Mouse (Mus musculus): ENCODE measurements around the gene Tenm2.

Tenm2 gene

GRCm38 (mm10) chr11:37235914-37236600, at the start of gene Tenm2:
Gene Tenm2, minus strand, starts transcription at chr11:37235964.
- H3K27me3 ChIP-seq (ENCODE audit: control insufficient read depth, insufficient read depth, low read length, poor library complexity, severe bottlenecking): no peaks in the 10 kb centered on the region; the same call in 1 of the 2 replicates
- no peak for DNase-seq (ENCODE audit: low read depth, low spot score)
- H3K36me3 ChIP-seq (ENCODE audit: control insufficient read depth, insufficient read depth, low read length, poor library complexity, severe bottlenecking): no peaks in the 10 kb centered on the region

- H3K36me3 ChIP-seq (ENCODE audit: control insufficient read depth, insufficient read depth, low read length, poor library complexity, severe bottlenecking): no peaks in the 10 kb centered on the region
- H3K27me3 ChIP-seq (ENCODE audit: control insufficient read depth, insufficient read depth, low read length, poor library complexity, severe bottlenecking): no peaks in the 10 kb centered on the region
- DNase-seq (ENCODE audit: low read depth, low spot score): no peak
These were observed 49.4 kb upstream of the Tenm2 start for GRCm38 (mm10) chr11:37285186-37285585.

- DNase-seq (ENCODE audit: low read depth, low spot score): no peak
- H3K36me3 ChIP-seq (ENCODE audit: control insufficient read depth, insufficient read depth, low read length, poor library complexity, severe bottlenecking): no peaks in the 10 kb centered on the region
- H3K27me3 ChIP-seq (ENCODE audit: control insufficient read depth, insufficient read depth, low read length, poor library complexity, severe bottlenecking): no peaks in the 10 kb centered on the region
These were observed 13.0 kb upstream of the Tenm2 start for GRCm38 (mm10) chr11:37248796-37249195.

GRCm38 (mm10) chr11:37237096-37237725, 1.4 kb upstream of the Tenm2 start:
- DNase-seq (ENCODE audit: low read depth, low spot score): no peak
- Histone ChIP-seq H3K36me3 (ENCODE audit: control insufficient read depth, insufficient read depth, low read length, poor library complexity, severe bottlenecking) (no peaks in the 10 kb centered on the region), H3K27me3 (ENCODE audit: control insufficient read depth, insufficient read depth, low read length, poor library complexity, severe bottlenecking) (no peaks in the 10 kb centered on the region; the same call in 1 of the 2 replicates)

- Histone ChIP-seq H3K27me3 (ENCODE audit: control insufficient read depth, insufficient read depth, low read length, poor library complexity, severe bottlenecking) (no peaks in the 10 kb centered on the region; the same call in 1 of the 2 replicates), H3K36me3 (ENCODE audit: control insufficient read depth, insufficient read depth, low read length, poor library complexity, severe bottlenecking) (no peaks in the 10 kb centered on the region)
- DNase-seq (ENCODE audit: low read depth, low spot score): no peak
These were observed 878 bp upstream of the Tenm2 start for GRCm38 (mm10) chr11:37236601-37237083.

GRCm38 (mm10) chr11:37235021-37235795, 556 bp downstream of the Tenm2 start:
- no peak for DNase-seq (ENCODE audit: low read depth, low spot score)
- Histone ChIP-seq H3K36me3 (ENCODE audit: control insufficient read depth, insufficient read depth, low read length, poor library complexity, severe bottlenecking) (no peaks in the 10 kb centered on the region), H3K27me3 (ENCODE audit: control insufficient read depth, insufficient read depth, low read length, poor library complexity, severe bottlenecking) (no peaks in the 10 kb centered on the region; the same call in 1 of the 2 replicates)

- no peak for DNase-seq (ENCODE audit: low read depth, low spot score)
- Histone ChIP-seq H3K36me3 (ENCODE audit: control insufficient read depth, insufficient read depth, low read length, poor library complexity, severe bottlenecking) (no peaks in the 10 kb centered on the region), H3K27me3 (ENCODE audit: control insufficient read depth, insufficient read depth, low read length, poor library complexity, severe bottlenecking) (no peaks in the 10 kb centered on the region)
These were observed 8.4 kb downstream of the Tenm2 start for GRCm38 (mm10) chr11:37227404-37227803.

GRCm38 (mm10) chr11:37226943-37227342, 8.8 kb downstream of the Tenm2 start:
- DNase-seq (ENCODE audit: low read depth, low spot score): no peak
- Histone ChIP-seq H3K27me3 (ENCODE audit: control insufficient read depth, insufficient read depth, low read length, poor library complexity, severe bottlenecking) (no peaks in the 10 kb centered on the region), H3K36me3 (ENCODE audit: control insufficient read depth, insufficient read depth, low read length, poor library complexity, severe bottlenecking) (no peaks in the 10 kb centered on the region)

- no peak for DNase-seq (ENCODE audit: low read depth, low spot score)
- H3K27me3 ChIP-seq (ENCODE audit: control insufficient read depth, insufficient read depth, low read length, poor library complexity, severe bottlenecking): no peaks in the 10 kb centered on the region
- no peaks in the 10 kb centered on the region for H3K36me3 ChIP-seq (ENCODE audit: control insufficient read depth, insufficient read depth, low read length, poor library complexity, severe bottlenecking)
These were observed 13.0 kb downstream of the Tenm2 start for GRCm38 (mm10) chr11:37222737-37223136.

- no peaks in the 10 kb centered on the region for H3K36me3 ChIP-seq (ENCODE audit: control insufficient read depth, insufficient read depth, low read length, poor library complexity, severe bottlenecking)
- no peak for DNase-seq (ENCODE audit: low read depth, low spot score)
- H3K27me3 ChIP-seq (ENCODE audit: control insufficient read depth, insufficient read depth, low read length, poor library complexity, severe bottlenecking): no peaks in the 10 kb centered on the region
These were observed 13.7 kb downstream of the Tenm2 start for GRCm38 (mm10) chr11:37222056-37222455.

GRCm38 (mm10) chr11:37220921-37221320, 14.8 kb downstream of the Tenm2 start:
- Histone ChIP-seq H3K27me3 (ENCODE audit: control insufficient read depth, insufficient read depth, low read length, poor library complexity, severe bottlenecking) (no peaks in the 10 kb centered on the region), H3K36me3 (ENCODE audit: control insufficient read depth, insufficient read depth, low read length, poor library complexity, severe bottlenecking) (no peaks in the 10 kb centered on the region)
- DNase-seq (ENCODE audit: low read depth, low spot score): no peak

- Histone ChIP-seq H3K27me3 (ENCODE audit: control insufficient read depth, insufficient read depth, low read length, poor library complexity, severe bottlenecking) (no peaks in the 10 kb centered on the region), H3K36me3 (ENCODE audit: control insufficient read depth, insufficient read depth, low read length, poor library complexity, severe bottlenecking) (no peaks in the 10 kb centered on the region)
- no peak for DNase-seq (ENCODE audit: low read depth, low spot score)
These were observed 49.6 kb downstream of the Tenm2 start for GRCm38 (mm10) chr11:37186132-37186531.

- H3K36me3 ChIP-seq (ENCODE audit: control insufficient read depth, insufficient read depth, low read length, poor library complexity, severe bottlenecking): no peaks in the 10 kb centered on the region
- DNase-seq (ENCODE audit: low read depth, low spot score): no peak
- H3K27me3 ChIP-seq (ENCODE audit: control insufficient read depth, insufficient read depth, low read length, poor library complexity, severe bottlenecking): no peaks in the 10 kb centered on the region
These were observed 58.3 kb downstream of the Tenm2 start for GRCm38 (mm10) chr11:37177426-37177825.

GRCm38 (mm10) chr11:37153933-37154880, 81.6 kb downstream of the Tenm2 start:
- Histone ChIP-seq H3K36me3 (ENCODE audit: control insufficient read depth, insufficient read depth, low read length, poor library complexity, severe bottlenecking) (no peaks in the 10 kb centered on the region), H3K27me3 (ENCODE audit: control insufficient read depth, insufficient read depth, low read length, poor library complexity, severe bottlenecking) (no peaks in the 10 kb centered on the region)
- DNase-seq (ENCODE audit: low read depth, low spot score): no peak
